Mouse (Mus musculus) T-helper 2 cell (primary cell): ENCODE results near the gene Erlin1.

ENCODE experiments used
- in situ Hi-C: fragments of 300-600 bp; cut with MboI, MseI; formaldehyde crosslinking; loops from one replicate; pipeline ENCODE4 v1.15.1; 2025; ENCODE audit warnings: high pct_unique_total_duplicates

The Erlin1 gene

DNA sequence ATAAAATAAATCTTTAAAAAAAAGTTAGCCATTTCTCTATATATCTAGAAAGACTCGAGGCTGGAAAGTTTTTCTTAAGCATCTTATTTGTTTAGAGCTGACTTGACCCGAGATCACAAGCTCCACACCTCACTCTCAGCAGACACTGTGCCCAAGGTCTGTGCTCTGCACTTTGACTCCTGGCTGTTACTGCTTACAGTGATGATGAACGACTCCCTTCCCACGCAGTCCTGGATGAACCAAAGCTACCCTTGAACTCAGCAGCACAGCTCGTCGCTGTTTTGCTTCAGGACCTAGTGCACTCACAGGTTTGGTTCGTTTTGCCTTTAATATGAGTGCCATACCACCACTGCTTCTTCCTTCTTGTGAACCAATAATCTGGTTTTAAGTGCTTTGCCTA, 5.8 kb downstream of the Erlin1 start:
- in situ Hi-C loops: no loop called here

DNA sequence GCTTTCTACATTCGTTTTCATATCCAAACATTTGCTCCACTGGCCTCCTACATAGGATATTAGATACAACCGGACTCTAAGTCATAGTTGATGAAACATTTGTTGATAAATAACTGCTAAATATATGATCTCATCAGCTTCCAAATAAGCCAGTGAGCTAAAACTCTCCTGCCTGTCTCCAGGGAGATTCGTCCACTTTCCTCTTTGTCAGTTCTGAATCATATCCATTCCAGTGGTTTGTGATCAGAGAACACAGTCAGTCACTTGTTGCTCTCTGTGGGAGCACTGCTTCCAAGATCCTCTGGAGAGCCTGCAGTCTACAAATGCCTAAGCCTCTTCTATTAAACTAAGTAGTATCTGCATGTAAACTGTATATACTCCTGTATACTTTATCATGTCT, 9.4 kb downstream of the Erlin1 start:
- in situ Hi-C loops: no loop called here

DNA sequence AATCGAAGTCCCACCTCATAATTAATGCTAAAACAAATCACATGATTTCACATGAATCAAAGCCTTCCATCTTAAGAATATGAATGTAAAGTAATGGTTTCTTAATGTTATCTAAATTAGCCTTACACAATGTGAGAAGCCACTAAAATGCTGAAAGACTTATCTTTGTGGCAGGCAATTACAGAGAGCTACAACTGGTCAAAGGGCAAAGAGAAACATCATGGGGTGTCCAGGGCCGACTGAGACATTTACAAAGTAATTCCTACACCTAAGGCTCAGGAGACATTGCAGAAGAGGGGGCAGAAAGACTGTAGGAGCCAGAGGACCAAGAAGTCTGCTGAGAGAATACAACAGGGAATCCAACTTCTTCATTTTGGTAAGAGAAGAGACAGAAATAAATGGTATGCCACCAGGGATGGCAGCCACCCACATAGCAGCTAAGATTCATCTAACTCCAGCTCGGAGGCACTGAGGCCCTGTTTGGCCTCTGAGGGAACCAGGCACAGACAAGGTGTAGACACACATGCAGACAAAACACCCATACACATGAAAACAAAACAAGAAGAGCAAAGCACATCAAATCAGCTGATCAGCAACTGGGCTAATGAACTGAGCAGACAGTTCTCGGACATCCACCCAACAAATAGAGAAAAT, 14.3 kb downstream of the Erlin1 start:
- in situ Hi-C loops: no loop called here

DNA sequence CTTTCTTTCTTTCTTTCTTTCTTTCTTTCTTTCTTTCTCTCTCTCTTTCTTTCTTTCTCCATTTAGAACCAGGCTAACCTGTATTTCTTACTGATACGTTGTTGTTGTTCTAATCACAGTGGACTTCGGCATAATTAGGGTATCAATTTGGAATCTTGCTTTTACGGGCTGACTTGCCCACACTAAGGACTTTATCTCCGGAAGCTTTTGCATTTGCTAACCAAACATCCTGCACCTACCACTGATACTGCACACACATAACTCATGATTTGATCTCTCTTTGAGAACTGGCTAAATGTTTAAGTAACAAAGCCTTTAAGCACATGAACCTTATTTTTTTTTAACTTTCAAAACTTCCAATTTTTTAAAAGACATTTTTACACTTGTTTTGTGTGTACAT, 19.2 kb downstream of the Erlin1 start:
- in situ Hi-C loops: no loop called here

DNA sequence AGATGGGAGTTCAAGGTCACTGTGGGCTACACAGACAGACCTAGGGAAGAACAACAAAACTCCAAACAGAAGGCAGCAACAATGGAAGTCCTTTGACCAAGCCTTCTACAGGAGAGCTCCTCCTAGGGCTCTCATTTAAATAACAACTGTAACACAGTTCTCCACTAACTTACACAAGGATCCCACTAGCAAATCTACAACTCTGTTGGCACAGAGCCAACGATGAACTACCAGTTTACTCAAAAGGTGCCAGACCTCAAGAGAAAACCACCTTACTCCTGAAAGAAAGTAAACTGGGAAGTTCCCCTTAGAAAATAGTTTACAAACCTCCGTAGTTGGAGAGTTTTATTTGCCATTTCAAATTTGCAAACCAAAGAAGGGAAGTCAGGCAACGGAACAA, 20.3 kb downstream of the Erlin1 start:
- in situ Hi-C loops: no loop called here

DNA sequence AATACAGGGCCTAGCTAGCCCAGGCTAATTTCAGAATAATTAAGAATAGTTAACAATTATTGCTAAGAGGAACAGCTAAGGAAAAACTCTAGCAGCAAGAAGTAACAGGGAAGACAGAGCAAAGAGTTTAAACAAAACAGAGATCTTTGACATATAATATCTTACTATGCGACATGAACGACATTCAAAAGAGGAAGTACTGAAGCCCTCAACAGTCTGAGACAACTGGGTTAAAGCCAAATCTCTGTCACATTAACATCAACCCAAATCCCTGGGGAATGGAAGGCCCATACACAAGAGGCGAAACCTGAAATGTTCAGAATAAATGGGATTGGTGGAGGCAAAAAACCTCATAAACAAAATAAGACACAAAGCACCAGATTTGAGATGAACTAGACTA, 23.7 kb downstream of the Erlin1 start:
- in situ Hi-C loops: no loop called here

DNA sequence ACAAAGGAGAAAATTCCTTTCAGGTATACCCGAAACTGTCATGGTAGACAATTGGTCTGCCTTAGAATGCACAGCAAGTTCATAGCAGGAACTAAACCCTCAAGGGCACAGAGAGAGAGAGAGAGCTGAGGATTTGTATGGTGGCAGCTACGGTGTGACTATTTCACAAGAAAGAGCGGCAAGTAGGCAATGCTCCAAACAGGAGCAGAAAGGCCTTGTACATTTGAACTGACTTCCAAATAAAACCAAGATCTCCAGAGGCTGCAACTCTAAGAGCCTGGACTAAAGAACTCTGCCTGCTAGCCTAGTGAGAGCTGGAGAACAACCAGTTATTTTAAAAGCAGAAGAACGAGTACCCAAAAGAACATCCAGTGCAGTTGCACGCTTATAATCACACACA, 27.5 kb downstream of the Erlin1 start:
- in situ Hi-C loops: no loop called here

DNA sequence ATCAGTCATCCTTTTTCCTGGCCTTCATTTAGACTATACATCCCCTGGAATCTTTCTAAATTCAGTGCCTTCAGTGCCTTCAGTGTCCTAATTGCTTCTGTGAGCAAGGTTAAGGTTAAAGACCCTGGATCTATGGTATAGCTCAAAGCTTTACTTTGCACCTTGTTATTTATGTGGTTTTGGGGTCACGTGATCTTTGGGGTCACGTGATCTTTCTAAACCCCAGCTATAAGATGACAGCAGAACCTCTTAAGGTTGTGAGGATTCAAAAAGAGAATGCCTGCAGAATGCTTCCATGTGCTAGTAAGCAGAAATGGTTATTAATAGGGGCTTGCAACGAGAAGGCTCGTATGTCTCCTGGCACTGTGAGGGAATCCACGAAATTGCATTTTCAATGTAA, 36.2 kb downstream of the Erlin1 start:
- in situ Hi-C loops: no loop called here

DNA sequence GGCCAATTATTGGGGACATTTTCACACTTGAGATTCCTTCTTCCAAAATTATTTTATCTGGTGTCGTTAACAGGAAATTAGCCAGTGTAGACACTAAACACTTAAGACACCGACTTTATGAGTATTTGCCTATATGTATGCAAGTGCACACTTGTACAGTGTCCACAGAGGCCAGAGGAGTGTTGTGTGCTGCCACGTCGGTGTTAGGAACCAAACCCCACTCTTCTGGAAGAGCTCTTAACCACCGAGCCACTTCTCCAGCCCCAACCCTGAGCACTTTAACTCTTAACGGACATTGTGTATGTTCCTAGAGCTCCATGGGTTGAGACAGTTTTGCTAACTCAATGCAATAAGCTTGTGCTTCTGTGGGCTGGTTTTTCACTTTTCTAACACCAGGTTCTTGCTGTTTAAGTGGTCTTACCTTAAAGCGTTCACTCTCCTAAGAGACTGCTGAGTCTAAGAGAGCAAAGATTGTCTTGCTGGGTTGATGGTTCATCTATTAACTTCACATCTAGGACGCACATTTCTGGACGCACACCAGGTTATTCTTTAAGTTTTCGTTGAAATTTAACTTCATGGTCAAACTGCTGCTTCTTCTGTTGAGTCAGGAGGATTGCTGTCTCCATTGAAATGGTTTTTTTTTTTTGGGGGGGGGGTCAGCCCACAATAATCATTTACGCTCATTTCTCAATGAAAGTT, 37.4 kb downstream of the Erlin1 start:
- in situ Hi-C loops: no loop called here

DNA sequence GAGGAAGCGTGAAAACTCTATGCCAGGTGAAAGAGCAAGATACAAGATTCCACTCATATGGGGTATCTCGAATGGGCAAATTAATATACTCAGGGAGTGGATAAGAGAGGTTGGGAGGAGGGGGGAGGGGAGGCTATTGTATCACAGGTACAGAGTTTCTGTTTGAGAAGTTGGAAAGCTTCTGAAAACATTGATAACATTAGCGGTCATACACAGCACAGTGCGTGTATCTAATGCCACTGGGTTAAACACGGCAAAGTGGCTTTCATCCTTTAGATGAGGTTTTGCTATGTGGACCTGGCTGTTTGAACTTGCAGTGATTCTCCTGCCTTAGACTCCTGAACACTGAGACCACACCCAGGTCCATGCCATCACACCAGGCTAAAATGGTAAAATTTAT, 39.6 kb downstream of the Erlin1 start:
- in situ Hi-C loops: no loop called here

DNA sequence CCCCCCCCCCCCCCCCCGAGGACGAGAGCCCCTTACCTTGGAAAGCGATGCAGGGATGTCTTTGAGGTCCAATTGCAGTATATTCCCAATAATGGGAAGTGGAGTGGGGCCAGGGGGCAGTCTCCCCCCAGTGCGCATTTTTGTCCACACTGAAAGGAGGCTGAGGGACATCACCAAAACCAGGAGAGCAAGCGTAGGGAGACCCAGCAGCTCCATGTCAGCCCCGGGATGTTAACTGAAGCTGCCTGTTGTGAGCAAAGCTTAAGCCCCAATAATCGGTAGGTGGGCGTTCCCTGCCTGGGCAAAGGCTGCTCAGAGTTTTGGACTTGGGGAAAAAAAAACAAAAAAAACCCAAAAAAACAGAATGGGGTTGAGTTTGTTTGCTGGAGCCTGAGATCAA, 40.6 kb downstream of the Erlin1 start, which contains the start of gene Cyp2c23:
Gene Cyp2c23, minus strand, starts transcription at position 237 of the 400 bp plus-strand sequence.
- in situ Hi-C loops: no loop called here

DNA sequence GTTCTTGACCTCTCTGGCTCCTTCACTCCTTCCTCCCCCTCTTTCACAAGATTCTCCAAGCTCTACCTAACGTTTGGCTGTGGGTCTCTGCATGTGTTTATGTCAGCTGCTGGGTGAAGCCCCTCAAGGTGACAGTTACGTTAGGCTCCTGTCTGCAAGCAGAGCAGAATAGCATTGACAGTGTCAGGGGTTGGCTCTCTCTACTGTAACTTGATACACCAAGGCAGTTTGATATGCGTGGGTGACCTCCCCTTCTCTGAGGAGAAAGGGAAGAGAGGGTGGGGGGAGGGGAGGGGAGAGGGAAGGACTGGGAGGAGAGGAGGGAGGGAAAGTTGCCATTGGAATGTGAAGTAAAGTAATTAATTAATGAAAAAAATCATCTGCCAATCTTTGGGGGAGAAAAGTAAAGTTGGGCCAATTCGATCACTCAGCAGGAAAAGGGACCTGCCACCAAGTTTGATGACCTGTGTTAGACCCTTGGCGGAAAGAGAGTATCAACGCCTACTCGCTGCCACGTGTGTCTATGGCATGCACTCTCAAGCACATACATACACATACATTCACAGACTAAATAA, 42.5 kb downstream of the Erlin1 start:
- in situ Hi-C loops: no loop called here

DNA sequence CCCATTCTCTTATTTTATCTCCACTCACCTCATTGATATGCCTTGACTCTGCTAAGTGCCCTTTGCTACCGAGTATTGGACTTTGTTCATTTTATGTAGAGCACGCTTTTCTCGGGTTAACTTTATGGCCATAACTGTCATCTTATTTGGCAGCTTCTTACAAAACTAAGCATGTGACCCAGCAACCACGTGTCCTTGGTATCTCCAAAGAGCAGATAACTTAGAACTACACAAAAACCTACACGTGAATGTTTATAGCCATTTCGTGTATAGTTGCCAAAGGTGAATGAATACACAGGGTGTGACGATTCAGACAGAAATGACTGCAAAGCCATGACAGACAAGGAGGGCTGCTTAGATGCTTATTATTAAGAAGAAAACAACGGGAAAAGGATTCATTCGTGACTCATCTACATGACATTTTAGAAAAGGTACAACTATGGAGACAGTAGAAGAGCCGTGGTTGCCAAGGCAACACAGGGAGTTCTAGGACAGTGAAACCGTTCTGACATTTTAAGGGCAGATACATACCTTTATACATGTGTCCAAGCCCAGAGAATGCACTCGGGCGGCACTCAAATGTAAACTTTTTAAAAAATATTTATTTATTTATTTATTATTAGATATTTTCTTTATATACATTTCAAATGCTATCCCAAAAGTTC, 44.5 kb downstream of the Erlin1 start:
- in situ Hi-C loops: no loop called here

DNA sequence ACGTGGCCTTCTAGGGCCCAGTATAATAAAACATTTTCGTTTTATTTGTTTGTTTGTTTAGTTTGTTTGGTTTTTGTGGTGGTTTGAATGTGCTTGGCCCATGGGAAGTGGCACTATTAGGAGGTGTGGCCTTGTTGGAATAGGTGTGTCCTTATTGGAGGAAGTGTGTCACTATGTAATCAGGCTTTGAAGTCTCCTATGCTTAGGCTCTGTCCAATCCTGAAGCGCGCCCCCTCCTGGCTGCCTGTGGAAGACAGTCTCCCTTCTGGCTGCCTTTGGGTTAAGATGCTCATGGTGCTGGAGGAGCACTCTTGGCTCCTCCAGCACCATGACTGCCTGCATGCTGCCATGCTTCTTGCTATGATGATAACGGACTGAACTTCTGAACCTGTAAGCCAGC, 46.5 kb downstream of the Erlin1 start:
- in situ Hi-C loops: no loop called here

DNA sequence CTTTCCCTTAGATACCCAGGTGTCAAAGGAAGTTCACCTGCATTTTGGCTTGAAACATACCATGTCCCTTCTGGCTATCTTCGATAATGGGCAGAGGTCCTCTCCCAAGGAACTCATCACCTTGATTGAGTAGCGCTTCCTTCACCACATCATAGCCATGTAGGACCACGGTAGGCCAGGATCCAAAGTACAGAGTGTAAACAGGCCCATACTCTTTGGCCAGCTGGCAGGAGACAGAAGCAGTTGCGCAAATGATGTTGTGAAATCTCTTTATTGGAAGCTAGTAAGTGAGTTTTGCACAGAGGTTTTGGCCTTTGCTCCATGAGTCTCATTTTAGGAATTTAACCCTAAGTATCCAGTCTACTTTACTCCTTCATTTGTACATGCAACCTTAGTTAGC, 48.1 kb downstream of the Erlin1 start:
- in situ Hi-C loops: no loop called here

DNA sequence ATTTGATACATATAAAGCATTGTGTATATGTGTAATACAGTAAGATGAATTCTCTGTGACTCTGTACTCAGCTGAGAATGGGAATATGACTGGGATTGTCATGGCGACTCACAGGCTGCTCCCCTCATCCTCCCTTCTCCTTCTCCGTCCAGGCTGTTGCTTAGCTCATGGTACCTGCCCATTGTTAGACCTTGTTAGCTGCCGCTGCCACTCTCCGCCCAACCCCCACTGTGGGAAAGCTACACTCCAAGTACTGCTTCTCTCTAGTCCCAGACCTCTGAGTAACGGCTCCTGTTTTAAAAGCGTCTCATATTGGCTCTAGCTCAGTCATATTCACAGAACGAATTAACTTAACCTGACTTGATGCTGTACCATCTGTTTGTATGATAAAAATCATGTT, 49.8 kb downstream of the Erlin1 start:
- in situ Hi-C loops: loop anchor here (10.0 kb wide), 1 partner anchor 1085 kb away; no protein-coding TSS in a partner anchor

DNA sequence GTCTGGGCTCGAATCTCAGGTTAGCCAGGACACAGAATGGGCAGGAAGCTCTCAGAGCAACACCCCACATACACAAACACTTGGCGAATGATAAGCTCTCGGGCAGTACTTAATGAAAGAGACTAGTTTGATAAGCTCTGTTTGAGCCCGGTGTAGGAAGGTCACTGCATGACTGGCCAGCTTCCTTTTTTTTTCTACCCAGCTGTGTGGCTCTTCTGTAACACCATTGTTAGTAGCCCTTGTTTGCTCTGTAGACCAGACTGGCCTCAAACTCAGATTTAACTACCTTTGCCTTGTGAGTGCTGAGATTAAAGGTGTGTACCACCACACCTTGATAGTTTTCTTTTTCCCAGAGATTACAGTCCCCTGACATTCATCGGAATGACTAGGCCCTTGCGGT, 55.7 kb downstream of the Erlin1 start:
- in situ Hi-C loops: loop anchor here (10.0 kb wide), 1 partner anchor 1091 kb away; no protein-coding TSS in a partner anchor

DNA sequence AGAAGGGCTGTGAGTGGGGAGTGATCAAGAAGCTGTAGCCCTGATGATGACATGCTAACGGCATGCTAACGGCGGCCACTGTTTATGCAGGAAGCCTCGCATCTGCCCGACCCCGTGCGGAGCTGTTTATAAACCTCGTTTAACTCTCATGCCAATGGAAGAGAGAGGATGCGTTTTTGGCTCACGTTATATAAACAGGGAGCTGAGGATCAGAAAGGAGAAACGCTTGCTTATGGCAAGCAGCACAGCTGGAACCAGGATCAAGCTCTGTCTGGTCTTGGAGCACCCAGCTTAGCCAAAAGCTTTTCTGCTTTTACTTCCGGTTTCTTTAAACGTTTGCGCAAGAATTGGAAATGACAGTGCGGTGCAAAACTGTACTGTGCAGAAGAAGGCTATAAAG, 60.8 kb downstream of the Erlin1 start:
- in situ Hi-C loops: no loop called here

DNA sequence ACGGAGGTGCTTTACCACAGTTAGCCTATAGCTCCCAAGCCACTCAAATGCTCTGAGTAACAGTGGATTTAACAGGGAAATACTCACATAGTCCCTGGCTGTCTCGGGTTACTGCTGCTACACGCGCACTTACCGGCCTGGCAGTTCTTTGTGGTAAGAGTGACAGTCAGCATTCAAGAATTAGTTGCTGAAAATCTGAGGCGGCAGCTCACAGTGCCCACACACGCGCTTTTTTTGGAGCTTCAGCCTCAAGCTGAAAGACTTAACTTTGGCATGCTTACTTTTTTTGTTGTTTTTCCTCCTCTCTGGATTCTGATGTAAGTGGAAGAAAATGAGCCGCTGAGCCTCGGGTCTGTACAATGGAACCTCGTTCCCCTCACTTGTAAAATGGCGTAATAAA, 62.4 kb downstream of the Erlin1 start:
- in situ Hi-C loops: no loop called here

DNA sequence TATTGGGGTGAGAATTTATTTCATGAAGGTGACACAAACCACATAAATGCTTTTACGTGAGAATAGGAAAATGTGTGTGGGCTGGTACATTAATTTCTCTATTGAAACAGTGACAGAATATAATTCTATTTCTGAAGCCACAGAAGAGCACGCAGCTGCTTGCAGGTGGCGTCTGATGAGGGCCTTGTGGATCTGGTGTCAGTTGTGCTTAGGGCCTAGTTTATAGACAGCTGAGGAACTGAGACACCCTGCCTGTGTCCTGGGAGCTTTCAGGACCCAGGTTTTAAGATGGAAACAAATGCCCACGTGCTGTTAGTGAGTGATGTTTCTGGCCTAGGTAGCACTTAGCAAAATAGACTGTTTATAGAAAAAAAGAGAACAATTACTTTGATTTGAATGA, 64.6 kb downstream of the Erlin1 start:
- in situ Hi-C loops: no loop called here

DNA sequence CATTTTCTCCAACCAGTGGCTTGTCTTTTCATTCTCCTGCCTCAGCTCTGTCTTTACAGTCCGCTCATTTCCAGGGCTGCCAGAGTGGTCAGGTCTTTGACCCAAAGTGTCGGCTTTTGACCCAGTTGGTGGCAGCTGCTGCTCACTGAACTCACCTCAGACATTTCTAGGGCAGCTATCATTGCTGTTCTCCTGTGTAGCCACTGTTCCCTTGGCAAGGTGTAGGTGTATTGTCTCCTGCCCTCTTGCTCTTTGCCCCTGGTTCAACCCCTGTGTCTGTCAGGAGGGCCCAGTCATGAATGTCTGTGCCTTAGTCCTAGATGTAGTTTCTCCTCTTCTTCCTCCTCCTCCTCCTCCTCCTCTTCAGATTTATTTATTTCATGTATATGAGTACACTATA, 65.3 kb downstream of the Erlin1 start:
- in situ Hi-C loops: no loop called here

DNA sequence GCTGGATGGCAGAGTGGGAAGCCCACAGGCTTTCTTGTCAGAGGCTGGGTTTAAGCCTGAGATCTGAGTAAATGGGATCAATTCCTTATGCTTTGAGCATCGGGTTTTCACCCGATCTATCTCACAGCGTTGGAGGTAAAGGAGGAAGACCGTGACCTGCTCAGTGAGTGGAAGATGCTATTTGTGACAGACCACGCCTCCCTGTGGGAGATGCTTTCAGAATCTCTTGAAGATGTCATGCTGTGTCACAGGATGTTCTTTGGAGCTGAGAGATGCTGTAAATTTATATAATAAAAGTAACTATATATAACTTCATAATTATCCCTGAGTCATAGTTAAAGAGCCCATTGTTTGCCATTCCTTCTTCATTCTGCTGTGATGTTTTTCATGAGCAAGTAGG, 68.9 kb downstream of the Erlin1 start:
- in situ Hi-C loops: no loop called here

DNA sequence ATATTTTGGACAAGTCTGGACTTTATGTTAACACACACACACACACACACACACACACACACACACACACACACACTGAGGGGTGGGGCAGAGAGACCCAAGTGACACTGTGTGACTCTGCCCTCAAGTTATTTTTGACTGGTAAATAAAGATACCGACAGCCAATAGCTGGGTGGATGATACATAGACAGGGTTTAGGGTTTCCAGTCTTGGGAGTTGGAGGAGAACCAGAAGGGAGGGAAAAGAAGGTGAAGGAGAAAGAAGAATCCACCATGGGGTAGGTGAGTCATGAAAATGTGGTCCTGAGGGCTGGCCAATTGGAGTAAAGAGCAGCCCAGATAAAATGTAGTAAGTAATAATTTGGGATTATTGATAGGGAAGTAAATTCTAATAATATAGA, 69.5 kb downstream of the Erlin1 start:
- in situ Hi-C loops: no loop called here
